Mouse (Mus musculus): ENCODE measurements around the gene Asic4.

DNA sequence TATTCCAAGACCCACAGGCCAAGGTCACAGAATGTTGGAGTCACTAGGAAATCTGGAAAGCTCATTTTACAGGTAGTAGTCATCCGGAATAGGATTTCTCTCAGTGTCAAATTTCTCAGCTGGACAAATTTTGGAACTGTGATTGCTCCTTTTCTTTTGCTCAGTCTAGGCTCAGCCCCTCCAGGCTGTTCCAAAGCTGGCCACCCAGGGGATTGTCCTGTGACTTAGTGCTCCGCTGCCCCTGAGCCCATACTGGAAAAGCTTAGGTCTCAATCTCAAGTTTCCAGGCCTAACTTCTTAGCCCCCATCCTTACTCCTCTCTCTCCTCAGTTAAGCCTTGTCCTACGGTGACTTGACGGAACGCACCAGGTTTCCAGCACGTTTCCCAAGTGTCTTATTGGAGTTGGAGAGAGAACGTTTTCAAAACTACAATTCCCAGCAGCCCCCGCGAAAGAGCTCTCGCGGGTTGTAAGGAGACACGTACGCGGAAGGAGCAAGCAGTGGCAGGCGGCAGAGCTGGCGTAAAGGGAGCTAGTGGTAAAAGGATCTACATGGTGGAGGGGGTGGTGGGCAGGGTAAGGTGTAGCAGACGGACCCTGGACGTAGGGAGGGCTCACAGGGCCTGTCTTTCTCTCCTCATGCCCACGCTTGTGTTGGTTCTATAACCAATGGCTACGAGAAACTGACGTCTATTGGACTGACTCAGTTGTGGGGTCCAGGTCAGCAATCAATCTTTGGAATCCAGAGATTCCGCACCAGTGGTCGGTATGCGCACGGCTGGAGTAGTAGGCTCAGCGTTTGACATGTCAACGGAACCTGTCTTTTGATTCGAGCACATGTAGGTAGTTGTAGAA lies 14.5 kb upstream of the Asic4 start, which contains the start of gene Gmppa:
- TF ChIP-seq CTCF (conservative IDR thresholded peaks at IDR 0.05; ENCODE audit: insufficient read depth, insufficient read length, low read depth, low read length) (no peak), POLR2A (IDR thresholded peaks at IDR 0.05; ENCODE audit: low read depth, low read length) (peak; percentile 88)

All from kidney, adult 2 months (tissue).